Mouse (Mus musculus) spleen, postnatal 36 days (tissue): ENCODE measurements around the gene Zfp710.

Experiments
- DNase-seq, 2 experiments: peaks; one replicate each; pipeline ENCODE4 v3.0.0; 2022; ENCODE audit warnings: low spot score in 2 of 2, mixed read lengths in 1 of 2

Gene Zfp710

DNA sequence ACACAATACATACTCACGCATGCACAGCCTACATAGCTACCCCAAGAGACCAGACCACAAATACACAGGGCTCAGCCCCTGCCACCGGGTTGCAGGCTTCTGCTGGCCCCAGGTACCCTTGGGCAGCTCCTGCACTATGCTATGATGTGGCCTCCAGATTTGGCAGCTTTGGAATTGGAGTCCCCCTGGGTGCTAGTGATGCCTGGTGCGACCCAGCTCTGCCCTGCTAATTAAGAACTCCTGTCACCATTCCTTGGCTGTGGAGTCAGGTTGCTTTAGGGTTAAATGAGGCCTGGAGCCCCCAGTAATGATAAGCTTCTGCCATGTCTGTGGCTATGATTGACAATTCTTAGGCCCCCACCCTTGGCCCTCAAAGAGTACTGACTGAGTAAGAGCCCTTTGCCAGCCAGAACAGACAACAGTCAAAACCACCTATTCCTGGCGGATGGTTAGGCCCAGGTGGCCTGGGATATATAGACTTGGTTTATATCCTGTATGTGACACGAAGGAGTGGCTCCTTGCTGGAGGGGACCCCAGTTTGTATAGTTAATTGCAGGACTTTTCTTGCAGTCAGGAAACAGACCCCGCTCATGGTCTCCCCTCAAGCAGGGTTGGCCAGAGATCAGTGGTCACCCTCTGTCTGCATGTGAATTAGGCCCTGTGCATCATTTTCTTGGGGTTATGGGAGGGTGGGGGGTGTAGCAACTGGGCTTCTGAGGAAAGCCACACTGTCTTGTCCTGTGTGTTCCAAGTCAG lies 52.5 kb downstream of the Zfp710 start:
- no peak for DNase-seq

DNA sequence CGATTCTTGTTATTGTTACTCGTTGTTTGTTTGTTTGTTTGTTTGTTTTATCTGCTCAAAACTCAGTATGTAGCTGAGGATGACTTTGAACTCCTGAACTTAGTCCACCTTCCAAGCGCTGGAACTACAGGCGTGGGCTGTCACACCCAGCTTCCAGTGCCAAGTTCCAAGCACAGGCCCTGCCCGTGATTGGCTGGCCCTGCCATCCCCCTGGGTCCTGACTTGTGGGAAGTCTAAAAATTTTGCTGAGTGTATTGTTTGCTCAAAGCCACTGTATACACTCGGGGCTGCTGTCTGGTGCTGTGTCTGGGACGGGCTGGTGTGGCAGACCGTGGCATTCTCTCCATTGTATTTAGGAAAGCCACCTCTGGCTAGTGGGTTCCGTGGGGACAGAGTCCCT lies 53.2 kb downstream of the Zfp710 start:
- no peak for DNase-seq

DNA sequence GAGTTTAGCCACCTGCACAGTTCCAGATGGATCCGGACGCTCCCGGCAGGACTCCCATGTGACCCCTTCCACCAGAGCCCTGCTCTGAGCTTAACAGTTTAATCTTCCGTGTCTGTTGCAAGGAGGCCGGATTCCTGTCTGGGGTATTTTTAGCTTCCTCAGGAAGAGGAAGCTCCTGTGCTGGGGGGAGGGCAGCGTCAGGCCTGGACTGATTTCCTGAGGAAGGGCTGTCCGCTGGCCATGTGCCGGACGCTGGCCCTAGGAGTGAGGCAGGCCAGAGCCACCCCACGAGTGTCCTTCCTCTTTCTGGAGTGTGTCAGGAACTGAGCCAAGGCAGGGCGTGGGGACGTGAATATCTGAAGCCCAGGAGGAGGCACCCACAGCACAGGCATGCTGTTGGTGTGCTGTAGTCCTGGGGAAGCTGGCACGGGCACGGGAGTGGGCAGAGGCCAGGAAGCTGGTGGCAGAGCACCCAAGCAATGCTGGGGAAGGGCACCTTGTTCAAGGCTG lies 54.2 kb downstream of the Zfp710 start:
- peak; percentile 67 to 75 for DNase-seq

DNA sequence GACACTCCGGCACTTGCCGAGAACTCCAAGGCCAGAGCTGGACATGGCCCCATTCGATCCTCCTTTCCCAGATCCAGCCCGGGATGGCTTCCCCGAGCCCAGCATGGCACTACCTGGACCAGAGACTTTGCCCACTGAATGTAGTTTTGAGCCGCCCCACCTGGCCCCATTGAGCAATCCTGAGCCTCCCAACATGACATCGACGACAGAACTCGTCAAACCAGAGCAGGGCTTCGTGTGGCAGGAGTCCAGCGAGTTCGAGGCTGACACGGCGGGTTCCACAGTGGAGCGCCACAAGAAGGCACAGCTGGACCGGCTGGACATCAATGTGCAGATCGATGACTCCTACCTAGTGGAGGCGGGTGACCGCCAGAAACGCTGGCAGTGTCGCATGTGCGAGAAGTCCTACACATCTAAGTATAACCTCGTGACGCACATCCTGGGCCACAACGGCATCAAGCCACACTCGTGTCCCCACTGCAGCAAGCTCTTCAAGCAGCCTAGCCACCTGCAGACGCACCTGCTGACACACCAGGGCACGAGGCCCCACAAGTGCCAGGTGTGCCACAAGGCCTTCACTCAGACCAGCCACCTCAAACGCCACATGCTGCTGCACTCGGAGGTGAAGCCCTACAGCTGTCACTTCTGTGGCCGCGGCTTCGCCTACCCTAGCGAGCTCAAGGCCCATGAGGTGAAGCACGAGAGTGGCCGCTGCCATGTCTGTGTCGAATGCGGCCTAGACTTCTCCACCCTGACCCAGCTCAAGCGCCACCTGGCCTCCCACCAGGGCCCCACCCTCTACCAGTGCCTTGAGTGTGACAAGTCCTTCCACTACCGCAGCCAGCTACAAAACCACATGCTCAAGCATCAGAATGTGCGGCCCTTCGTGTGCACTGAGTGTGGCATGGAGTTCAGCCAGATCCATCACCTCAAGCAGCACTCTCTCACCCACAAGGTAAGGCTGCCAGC lies 57.3 kb downstream of the Zfp710 start:
- no peak for DNase-seq

DNA sequence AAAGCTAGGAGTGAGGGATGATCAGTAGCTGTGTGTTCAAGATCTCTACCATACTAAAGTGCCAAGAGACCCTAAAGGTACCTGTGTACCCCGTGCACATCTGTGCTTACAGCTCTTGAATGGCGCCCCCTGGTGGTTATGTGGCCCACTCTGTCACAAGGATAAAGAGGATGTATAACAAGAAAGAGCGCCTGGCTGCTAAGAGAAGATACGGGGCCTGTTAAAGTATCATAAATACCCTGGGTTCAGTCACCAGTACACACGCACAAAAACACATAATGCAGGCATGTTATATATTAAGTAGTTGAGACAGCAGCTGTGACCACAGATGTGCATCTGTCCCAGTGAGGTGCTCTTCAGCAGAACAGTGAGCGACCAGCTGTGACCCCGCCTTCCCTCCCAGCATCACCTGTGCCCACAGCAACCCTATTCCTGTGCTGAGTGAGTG lies 59.9 kb downstream of the Zfp710 start:
- peak; percentile 54 to 66 for DNase-seq

DNA sequence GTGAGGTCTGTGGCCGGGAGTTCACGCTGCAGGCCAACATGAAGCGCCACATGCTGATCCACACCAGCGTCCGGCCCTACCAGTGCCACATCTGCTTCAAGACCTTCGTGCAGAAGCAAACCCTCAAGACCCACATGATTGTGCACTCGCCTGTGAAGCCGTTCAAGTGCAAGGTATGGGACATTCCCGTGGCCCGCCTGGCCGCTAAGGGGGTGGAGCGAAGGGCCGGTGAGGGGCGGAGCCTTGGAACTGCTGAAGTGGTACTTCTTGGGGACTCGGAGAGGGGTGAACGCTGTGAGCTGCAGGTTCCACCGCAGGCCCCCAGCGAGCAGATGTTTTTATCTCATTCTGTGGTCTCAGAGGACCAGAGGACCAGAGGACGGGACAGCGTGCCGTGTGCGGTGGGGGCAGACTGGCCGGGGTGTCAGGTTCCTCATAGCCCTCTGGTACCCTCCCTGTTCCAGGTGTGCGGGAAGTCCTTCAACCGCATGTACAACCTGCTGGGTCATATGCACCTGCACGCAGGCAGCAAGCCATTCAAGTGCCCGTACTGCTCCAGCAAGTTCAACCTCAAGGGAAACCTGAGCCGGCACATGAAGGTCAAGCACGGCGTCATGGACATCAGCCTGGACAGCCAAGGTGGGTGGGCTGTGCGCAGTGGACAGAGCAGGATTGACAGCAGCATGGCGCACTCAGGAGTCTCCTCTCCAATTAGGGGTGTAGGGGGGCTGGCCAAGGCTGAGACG lies 61.5 kb downstream of the Zfp710 start:
- DNase-seq, result no peak

DNA sequence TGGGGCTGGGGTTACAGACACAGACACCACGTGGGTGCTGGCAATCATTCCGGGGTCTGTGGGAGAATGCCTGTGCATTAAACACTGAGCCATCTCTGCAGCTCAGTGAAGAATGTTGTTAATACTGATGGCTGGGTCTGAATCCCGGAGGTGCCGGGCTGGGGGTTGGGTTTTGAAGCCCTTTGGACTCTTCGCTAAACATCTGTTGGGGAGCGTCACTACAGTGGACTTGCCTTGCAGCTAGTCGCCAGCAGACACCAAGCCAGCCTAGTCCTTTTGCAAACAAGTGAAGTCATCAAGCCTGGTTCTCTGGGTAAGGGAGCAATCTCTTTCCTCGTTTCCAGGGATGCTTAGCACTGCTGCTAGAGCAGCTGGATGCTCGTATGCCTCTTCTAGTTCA lies 63.6 kb downstream of the Zfp710 start:
- no peak for DNase-seq

DNA sequence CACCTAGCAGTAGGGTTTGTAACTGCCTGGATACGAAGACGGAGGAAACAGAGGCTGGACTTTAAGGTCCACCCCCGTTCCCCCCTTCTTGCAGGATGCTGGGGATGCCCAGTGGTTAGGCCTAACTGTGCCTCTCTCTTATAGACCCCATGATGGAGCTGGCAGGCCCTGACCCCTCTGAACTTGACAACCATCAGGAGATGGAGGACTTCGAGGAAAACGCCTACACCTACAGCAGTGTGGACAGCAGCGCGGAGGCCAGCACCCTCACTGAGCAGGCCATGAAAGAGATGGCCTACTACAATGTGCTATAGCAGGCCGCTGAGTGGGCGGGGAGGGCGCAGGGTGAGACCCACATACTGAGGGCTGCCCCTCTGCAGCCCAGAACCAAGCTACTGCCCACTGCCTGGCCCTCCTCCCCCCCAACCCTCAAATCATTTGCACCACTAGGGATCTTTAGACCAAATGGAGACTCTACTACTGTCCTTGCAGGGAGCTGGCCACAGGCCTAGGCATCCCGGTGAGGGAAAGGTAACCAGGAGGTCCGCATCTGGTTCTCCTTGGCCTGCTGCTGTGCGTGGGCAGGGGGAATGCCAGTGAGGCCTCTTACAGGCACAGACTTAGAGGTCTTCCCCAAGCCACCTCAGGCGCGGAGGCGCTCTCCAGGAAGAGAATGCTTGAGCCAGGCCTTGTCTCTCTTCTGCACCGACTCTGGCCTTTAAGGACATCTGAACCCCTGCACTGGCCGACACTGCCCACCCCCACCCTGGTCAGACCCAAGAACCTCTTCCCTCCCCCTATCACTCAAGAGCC lies 65.8 kb downstream of the Zfp710 start:
- DNase-seq, result no peak

DNA sequence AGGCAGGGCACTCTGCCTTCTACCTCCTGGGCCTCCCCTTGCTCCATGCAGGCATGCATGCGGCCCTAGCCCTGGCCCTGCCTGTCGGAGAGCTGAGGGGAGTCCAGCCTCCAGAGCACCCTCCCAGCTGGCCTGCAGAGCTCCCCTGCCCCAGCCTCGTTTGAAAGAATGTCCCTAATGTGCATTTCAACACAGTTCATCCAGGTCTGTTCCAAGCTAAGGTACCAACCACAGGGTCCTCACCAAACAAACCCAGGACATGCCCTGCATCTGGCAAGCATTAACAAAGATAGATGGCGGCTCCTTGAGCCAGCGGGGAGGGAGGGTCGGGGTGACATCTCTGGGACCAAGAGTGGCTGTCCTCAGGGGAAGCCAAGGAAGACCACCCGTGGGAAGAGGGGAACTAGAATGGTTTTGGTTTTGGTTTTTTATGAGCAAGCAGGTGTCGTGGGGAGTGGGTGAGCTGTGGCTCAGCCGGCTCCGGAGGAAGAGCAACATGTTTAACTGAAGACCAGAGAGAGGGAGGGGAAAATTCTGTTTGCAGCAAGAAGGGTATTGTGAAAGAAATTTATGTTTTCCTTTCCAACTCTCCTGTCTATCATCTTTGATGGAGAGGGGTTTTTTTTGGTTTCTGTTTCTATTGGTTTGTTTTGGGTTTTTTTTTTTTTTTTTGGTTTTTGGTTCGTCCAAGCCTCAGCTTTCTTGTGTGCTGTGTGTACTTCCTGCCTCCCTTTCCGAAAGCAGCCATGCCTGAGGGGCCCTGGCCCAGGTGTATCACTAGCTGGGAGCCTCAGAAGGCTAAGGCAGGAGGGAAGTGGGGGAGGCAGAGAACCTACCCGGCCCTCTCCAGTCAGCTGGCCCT lies 66.6 kb downstream of the Zfp710 start:
- peak; percentile 53 to 62 for DNase-seq

DNA sequence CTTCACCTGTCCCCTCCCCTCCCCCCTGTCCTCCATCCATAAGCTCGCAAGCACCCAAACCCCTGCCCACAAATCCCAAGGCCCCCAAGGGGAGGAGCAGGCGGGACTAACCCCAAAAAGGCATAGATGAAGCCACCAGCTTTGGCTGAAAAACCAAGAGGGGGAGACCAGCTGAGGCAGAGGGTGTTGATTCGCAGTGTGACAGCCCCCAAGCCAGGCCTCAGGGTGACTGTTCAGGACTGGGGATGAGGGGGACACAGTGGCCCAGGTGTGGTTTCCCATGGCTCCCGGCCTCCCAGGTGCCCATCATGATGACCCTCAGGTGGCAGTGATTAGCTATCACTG lies 67.2 kb downstream of the Zfp710 start:
- DNase-seq, result no peak

DNA sequence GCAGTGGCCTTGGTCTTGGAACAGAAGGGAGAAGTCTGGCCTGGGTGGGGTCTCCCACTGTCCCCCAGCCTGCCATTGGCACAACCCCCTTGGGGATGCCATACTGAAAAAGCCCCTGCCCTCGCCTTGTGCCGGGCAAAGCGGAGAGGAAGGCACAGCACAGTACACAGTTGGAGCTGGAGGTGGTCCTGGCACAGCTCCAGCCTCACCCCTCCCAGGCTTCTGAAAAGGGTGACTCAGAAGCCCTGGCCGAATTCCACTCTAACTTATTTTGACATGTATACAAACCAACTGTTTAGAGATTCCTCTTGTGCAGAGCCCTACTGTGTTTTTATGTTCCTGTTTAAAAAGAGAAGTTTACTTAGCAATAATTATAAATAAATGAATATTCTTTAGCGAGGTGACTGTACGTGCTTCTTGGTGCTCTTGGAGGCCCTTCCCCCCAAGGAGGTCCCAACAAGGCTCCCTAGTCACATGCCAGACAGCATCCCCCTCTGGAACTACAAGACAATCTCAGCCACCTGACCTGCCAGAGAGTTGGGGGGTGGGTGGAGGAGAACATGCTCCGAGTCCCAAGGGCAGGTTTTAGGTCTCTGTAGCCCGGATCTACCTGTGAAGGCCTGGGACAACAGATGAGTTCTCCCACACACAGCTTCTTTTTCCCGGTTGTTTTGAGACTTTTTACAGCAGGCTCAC lies 67.9 kb downstream of the Zfp710 start:
- DNase-seq, result no peak

DNA sequence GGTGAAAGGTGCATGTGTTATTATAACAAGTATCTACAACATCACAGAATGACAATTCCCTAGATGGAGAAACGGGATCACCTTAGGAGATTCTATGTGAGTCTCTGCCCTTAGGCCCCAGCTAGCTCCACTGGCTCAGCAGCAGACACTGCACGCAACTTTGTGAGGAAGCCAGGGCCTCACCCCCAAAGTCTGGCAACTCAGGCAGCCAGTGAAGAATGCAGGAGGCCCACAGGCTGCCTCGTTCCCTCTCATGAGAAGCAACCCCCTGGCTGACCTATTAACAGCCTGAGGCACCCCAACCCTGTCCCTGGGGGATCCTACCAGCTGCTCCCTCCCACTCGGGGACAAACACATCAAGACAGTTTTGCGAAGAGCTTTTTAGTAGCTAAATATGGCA lies 69.9 kb downstream of the Zfp710 start:
- DNase-seq, result no peak

DNA sequence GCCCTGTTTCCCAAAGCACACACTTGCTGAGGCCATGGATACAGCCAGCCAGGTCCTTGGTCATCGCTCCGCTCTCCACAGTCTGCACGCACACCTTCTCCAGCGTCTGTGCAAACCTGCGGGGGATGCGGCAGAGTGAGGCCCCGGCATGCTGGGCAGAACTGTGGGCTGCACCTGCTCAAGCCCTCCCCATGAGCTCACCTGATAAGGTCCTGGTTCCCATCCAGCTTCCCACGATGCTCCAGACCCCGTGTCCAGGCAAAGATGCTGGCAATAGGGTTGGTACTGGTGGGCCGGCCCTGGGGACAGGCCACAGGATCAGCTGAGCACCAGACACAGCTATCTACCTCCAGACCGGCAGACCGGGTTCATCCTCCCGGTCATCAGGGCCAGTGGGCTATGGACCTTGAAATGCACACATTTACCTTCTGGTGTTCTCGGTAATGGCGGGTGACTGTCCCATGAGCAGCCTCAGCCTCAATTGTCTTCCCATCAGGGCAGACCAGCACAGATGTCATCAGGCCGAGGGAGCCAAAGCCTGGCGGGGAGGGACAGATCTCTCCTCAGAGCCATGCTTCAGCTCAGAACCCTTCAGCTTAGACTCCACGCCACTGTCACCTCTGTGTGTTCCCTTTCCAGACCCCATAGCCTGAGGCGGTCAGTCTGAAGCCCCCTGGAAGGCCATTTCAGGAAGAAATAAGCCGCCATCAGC lies 71.1 kb downstream of the Zfp710 start:
- DNase-seq, result no peak

DNA sequence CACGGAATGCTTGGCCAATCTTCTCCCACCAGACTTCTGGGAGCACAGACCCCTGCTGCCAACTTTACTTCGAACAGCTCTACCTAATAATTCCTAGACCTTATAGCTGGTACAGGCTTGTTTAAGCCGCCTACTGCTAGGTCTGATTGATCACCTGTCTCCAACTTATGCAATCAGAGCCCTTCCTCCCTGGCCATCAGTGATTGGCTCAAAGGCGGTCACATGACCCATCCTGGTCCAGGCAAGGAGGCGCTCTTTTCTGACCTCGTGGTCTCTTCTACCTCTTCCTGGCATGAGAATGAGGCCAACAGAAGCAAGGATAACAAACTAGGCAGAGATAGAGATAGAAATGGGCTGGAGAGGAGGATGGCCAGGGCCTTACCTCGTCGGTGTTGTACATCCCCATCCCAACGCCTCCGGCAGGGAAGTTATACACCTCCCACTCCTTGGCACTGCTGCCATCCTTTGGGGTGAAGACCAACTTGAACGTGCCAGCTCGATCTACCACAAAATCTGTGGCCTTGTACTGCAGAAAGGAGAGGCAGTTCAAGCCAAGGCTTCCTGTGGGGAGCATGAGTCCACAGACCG lies 73.9 kb downstream of the Zfp710 start:
- no peak for DNase-seq

DNA sequence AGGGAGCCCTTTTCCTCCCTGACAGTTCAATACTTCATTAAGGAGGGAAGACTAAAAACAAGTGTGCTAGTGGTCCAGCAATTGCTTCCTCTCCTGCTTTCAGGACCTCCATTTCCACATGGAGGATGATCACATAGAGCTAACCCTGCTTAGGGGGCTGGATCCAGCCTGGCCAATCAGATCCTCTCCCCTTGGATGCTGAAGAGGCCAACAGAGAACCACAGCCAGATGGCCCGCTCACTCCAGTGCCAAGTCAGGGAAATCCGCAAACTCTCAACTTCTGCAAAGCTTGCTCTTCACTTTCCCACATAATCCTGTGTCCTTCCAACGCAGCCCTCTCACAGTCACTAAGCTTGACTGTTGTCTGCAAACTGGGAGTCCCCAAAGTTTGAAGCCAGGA lies 78.7 kb downstream of the Zfp710 start:
- no peak for DNase-seq

DNA sequence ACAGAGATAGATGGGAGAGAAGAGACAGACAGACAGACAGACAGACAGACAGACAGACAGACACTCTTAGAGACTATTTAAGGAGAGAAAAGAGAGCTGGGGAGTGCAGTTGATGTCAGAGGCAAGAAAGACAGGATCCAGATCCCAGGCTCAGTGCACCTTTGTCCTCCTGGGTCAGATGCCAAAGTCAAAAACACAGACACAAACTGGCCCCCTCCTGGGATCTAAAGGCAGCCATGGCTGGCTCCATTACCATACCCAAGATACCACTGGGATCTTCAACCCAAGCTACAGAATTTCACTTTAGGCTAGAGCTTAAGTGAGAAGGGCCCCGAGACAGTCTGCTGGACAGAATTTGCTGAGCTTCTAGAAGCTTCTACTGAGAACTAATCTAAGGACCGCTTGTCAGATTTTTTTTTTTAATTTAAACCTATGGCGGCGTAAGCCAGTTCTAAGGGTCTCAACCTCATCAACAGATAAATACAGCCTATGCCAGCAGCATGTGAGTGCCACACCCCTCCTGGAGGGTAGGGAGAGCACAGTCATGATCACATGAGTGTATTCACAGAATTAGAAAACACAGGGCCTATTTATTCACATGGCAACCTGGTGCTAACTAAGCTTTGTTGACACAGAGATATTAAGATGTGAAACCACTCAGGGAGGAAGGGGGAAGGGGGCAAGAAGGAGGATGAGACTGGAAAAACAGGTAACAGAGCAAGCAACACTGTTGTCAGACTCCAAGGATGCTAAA lies 81.2 kb downstream of the Zfp710 start:
- DNase-seq, result no peak

DNA sequence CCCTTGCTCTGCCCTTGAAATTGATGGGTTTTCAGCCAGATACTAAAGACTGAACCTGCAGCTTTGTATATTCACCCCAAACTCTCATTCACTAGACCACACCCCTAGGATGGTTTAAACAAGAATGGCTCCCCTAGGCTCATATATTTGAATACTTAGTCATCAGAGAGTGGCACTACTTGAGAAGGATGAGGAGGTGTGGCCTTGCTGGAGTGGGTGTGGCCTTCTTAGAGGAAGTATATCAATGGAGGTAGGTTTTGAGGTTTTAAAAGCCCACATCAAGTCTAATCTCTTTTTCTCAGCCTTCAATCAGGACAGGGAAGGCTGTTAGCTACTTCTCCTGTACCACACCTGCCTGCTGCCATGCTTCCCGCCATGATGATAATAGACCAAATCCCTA lies 81.8 kb downstream of the Zfp710 start:
- DNase-seq, result no peak
